Mouse (Mus musculus) forebrain, embryonic 16.5 days (tissue): ENCODE results near the gene Zkscan6. TPM values are rescaled to one million over a fixed set of nuclear protein-coding genes. Genes with fewer than 3 reads are reported as not detected.

Experiments used
- ATAC-seq: fragments of 200-750 bp; cut with Nextera tagmentation; 2 replicates; pipeline ENCODE4 v1.8.0; 2017; ENCODE audit warnings: mild to moderate bottlenecking, moderate library complexity
- H3K27ac ChIP-seq: fragments of 300-500 bp; sonication (generic); 2 replicates; pipeline ENCODE4 v1.5.1; 2014; ENCODE audit warnings: low read length, control low read depth
- H3K27me3 ChIP-seq: fragments of 300-500 bp; sonication (generic); replicated peaks from 2 replicates; pipeline ENCODE4 v1.6.1; 2014; ENCODE audit warnings: low read length; ENCODE audit not compliant: control insufficient read depth, insufficient read depth
- H3K36me3 ChIP-seq: fragments of 300-500 bp; sonication (generic); 2 replicates; pipeline ENCODE4 v1.6.1; 2014; ENCODE audit not compliant: control insufficient read depth, insufficient read depth
- H3K4me1 ChIP-seq: fragments of 300-500 bp; sonication (generic); replicated peaks from 2 replicates; pipeline ENCODE4 v1.6.1; 2014; ENCODE audit warnings: low read length; ENCODE audit not compliant: control insufficient read depth, insufficient read depth
- H3K4me2 ChIP-seq: fragments of 300-500 bp; sonication (generic); 2 replicates; pipeline ENCODE4 v1.6.1; 2014; ENCODE audit warnings: mild to moderate bottlenecking, low read length, control low read depth
- H3K4me3 ChIP-seq: fragments of 300-500 bp; sonication (generic); replicated peaks from 2 replicates; pipeline ENCODE4 v1.5.1; 2014; ENCODE audit warnings: mild to moderate bottlenecking, low read length, control low read depth
- H3K9ac ChIP-seq: fragments of 300-500 bp; sonication (generic); replicated peaks from 2 replicates; pipeline ENCODE4 v1.6.1; 2014; ENCODE audit warnings: low read depth, low read length, control low read depth
- H3K9me3 ChIP-seq: fragments of 300-500 bp; sonication (generic); 2 replicates; pipeline ENCODE4 v1.6.1; 2016; ENCODE audit warnings: low read length; ENCODE audit not compliant: control insufficient read depth
- WGBS: fragments of 180-500 bp; shearing (Covaris S2); extraction: QIAGEN DNeasy Blood & Tissue Kit; methylation state at CpG from one replicate; pipeline ENCODE4 v1.1.7; 2014; 5-methylcytosine and 5-hydroxymethylcytosine counted together
- polyA plus RNA-seq: library from polyadenylated mRNA; unstranded; fragments of >200 nt; fragmentation: Nextera tagmentation; extraction: Ambion mirVana; gene quantifications from 2 replicates; pipeline ENCODE4 v1.2.1, GENCODE M21; 2015

Zkscan6 gene
- 26.3 and 27.9 TPM in 2 replicates for polyA plus RNA-seq

DNA sequence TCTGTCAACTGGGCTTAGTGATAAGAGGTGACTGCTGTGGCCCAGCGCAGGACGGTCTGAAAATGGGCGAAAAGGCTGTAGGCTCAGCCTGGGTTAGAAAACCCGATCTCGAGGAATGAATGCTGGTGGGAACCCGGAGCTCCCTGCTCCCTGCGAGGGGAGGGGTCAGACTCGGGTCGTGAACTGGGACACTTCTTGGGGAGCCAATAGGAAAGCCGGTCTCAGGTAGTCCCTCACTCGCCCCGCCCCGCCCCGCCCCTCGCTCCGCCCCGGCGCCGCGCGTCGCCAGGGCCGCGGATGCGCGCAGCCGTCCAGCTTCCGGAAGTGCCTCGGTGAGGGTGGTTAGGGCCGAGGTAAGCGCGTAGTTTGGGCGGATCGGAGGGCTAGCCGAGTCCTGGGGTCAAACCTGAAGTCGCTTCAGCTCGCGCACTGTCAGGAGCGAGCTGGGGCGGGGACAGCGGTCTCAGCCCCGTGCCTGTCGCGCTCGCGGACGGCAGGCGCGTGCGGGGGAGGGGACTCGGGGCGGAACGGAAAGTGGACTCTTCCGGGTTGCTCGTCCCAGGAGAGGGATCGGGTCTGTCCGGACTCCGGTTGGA lies at the start of gene Zkscan6:
TSS of gene Zkscan6 (plus strand) at position 267 of the 596 bp plus-strand sequence.
- Histone ChIP-seq H3K27ac (peak within 1 kb of the TSS; percentile 67; the same call in 1 of the 2 replicates), H3K4me2 (peak within 1 kb of the TSS; percentile 68), H3K4me1 (peaks cover 23% of the 10 kb centered on the region), H3K36me3 (no peaks in the 10 kb centered on the region), H3K9ac (peak within 1 kb of the TSS; percentile 86), H3K9me3 (no peaks in the 10 kb centered on the region), H3K27me3 (no peaks in the 10 kb centered on the region), H3K4me3 (peak within 1 kb of the TSS; percentile 91)
- ATAC-seq: peak; percentile 97
- under 1% methylated on average over 55 of the region's 58 CpGs for WGBS

DNA sequence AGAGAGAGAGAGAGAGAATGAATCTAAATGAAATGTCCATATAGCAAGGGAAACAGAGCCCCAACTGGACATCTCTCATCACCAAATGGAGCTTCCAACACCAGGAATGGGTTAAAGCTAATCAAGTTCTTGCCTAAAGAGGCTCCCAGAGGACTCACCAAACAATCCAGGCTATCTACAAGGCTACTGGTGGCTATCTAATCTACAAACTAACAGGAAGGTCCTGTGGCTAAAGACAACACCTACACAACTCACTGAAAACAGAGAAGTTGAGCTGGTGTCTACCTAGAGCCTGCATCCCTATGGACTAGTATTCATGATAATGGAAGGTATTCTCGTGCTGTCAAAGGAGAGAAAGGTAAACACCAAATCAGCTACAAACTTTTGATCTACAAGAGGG lies 47.6 kb upstream of the Zkscan6 start:
- Histone ChIP-seq H3K36me3 (no peaks in the 10 kb centered on the region), H3K4me2 (no peak overlapping the region), H3K27me3 (no peaks in the 10 kb centered on the region), H3K9ac (no peak overlapping the region), H3K4me3 (no peak overlapping the region), H3K27ac (no peak overlapping the region), H3K9me3 (no peaks in the 10 kb centered on the region), H3K4me1 (no peaks in the 10 kb centered on the region)
- no peak for ATAC-seq
- 93% methylated on average over 1 of the region's 1 CpGs for WGBS

DNA sequence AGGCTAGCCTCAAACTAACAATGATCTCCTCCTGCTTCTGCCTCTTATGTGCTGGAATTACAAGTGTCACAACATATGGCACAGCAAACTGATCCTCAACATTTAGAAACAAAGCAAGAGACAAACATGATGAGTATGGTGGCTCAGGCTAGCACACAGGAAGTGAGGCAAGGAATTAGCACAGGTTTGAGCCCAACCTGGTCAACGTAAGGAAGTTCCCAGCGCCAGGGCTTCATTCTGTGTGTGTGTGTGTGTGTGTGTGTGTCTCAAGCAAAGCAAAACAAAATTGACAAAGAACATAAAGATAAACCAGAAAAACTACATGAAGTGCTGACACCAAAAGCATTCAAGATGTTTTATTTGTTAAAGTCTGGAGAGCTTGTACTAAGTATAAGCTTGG lies 46.1 kb upstream of the Zkscan6 start:
- no peaks in the 10 kb centered on the region for H3K36me3 ChIP-seq
- no peaks in the 10 kb centered on the region for H3K9me3 ChIP-seq
- H3K4me3 ChIP-seq: no peak overlapping the region
- ATAC-seq: no peak
- WGBS: 91% methylated on average over 2 of the region's 2 CpGs
- H3K4me2 ChIP-seq: no peak overlapping the region
- no peaks in the 10 kb centered on the region for H3K4me1 ChIP-seq
- H3K9ac ChIP-seq: no peak overlapping the region
- no peak overlapping the region for H3K27ac ChIP-seq
- H3K27me3 ChIP-seq: no peaks in the 10 kb centered on the region

DNA sequence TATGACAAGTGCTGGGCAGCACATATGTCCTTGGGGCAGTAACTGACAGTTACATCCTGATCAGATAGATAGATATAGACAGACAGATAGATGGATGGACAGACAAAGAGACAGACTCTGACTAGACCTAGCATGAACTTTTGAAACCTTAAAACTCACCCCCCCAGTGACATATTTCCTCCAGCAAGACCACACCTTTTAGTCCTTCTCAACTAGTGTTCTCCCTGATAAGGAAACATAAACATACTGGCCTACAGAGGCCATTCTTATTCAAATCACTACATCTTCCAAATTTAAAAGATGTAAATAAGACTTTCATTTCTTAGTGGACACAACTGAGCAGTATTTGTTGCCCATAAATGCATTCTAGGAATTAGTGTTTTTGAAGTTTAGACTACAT lies 38.5 kb upstream of the Zkscan6 start:
- Histone ChIP-seq H3K4me2 (no peak overlapping the region), H3K27ac (no peak overlapping the region), H3K4me1 (0 out of 2 replicates have a peak, but pooled peaks cover 3% of the 10 kb centered on the region), H3K4me3 (no peak overlapping the region), H3K9ac (no peak overlapping the region), H3K27me3 (no peaks in the 10 kb centered on the region), H3K9me3 (no peaks in the 10 kb centered on the region), H3K36me3 (no peaks in the 10 kb centered on the region)
- ATAC-seq: no peak

DNA sequence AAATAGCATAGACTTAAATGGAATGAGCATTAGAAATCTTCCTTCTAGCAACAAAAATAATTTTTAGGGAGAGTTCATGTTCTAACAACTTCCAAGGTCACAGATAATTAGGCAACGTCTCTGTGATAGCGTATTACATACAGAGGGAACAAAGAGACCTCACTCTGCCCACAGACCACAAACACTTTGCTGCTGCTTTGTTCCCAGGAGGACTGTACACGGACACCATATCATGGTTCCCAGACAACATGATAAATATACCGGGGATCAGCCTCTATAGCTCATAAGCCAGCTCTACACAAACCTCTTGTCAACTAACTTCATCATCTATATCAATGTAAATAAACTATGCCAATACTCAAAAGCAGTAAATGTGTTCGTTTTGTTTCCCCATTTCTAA lies 37.0 kb upstream of the Zkscan6 start:
- H3K4me1 ChIP-seq: 0 out of 2 replicates have a peak, but pooled peaks cover 3% of the 10 kb centered on the region
- no peaks in the 10 kb centered on the region for H3K27me3 ChIP-seq
- no peak overlapping the region for H3K27ac ChIP-seq
- no peaks in the 10 kb centered on the region for H3K36me3 ChIP-seq
- H3K4me3 ChIP-seq: no peak overlapping the region
- no peaks in the 10 kb centered on the region for H3K9me3 ChIP-seq
- no peak for ATAC-seq
- H3K4me2 ChIP-seq: no peak overlapping the region
- H3K9ac ChIP-seq: no peak overlapping the region
- 76% methylated on average over 5 of the region's 5 CpGs for WGBS

DNA sequence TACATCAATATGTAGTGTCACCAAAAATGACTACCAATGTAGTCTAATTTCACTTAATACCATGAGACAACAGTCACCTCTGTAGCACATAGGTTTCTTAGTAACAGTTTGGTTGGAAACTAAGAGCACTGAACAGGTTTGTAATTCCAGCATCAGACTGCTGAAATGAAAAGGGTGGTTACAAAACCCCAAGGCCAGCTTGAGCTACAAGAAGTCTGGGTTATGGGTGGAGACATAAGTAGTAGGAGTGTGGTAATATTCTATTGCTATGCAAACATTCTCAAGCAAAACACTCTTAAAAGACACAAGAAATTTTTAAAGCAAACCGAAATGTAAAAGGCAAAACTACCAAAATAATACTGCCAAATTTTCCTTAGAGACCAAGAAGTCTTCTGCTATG lies 35.4 kb upstream of the Zkscan6 start:
- Histone ChIP-seq H3K27ac (no peak overlapping the region), H3K4me3 (no peak overlapping the region), H3K4me2 (no peak overlapping the region), H3K9ac (no peak overlapping the region), H3K27me3 (no peaks in the 10 kb centered on the region), H3K4me1 (0 out of 2 replicates have a peak, but pooled peaks cover 3% of the 10 kb centered on the region), H3K9me3 (no peaks in the 10 kb centered on the region), H3K36me3 (no peaks in the 10 kb centered on the region)
- ATAC-seq: no peak
- 97% methylated on average over 1 of the region's 1 CpGs for WGBS

DNA sequence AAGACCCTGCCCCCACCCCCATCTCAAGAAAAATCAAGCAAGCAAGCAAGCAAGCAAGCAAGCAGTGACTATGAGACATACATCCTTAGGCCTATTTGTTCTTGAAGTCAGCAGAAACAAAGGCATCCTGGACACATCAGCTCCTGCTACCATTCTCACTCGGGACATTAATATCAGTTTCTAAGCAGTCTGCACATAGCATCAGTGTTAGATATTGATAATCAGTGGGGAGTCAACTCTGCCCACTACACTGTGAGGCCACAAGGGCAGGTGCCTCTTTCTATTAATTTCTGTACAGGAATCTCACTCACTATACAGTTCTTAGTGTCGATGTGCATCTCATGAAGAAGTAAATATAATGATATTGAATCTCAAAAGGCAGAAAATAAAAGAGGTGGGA lies 33.4 kb upstream of the Zkscan6 start:
- ATAC-seq: no peak
- WGBS: 84% methylated on average over 2 of the region's 2 CpGs

DNA sequence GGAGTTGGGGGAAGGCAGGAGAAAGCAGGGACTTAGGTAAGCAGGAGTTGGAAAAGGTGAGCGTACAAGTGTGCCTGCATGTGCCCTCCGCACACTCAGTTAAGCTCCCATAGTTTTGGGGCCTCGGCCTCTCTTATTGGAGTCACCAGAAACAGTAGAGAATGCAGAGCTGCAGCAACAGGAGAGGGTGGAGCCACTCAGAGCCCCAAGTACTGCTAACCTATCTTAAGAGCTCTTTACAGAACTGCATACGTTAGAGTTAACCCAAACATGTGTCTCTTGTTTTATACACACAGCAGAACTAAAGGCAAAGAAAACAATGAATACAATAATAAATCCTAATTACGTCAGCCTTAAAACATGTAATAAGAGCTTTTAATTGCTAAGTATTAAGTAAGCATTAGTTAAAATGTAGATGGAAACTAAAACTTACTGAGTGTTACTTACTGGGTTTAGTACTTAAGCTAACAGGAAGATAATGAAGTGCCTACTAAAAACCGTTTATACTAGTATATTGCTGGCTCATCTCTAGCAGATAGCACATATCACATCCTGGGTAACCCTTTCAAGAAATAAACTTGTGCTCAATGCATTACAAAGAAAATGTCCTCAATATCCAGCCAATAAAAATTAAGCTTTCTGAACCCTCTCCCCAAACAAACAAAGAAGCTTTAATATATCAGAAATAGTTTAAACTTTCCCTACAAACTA lies 32.9 kb upstream of the Zkscan6 start:
- no peaks in the 10 kb centered on the region for H3K9me3 ChIP-seq
- 63% methylated on average over 6 of the region's 6 CpGs for WGBS
- H3K4me1 ChIP-seq: no peaks in the 10 kb centered on the region
- H3K4me3 ChIP-seq: no peak overlapping the region
- H3K36me3 ChIP-seq: no peaks in the 10 kb centered on the region
- ATAC-seq: no peak
- H3K9ac ChIP-seq: no peak overlapping the region
- no peak overlapping the region for H3K27ac ChIP-seq
- no peaks in the 10 kb centered on the region for H3K27me3 ChIP-seq
- no peak overlapping the region for H3K4me2 ChIP-seq

More for the DNA sequence above, 33.4 kb upstream of the Zkscan6 start:
- Histone ChIP-seq H3K27me3 (no peaks in the 10 kb centered on the region), H3K9me3 (no peaks in the 10 kb centered on the region), H3K4me1 (0 out of 2 replicates have a peak, but pooled peaks cover 3% of the 10 kb centered on the region), H3K9ac (no peak overlapping the region), H3K4me2 (no peak overlapping the region), H3K36me3 (no peaks in the 10 kb centered on the region), H3K27ac (no peak overlapping the region), H3K4me3 (no peak overlapping the region)

DNA sequence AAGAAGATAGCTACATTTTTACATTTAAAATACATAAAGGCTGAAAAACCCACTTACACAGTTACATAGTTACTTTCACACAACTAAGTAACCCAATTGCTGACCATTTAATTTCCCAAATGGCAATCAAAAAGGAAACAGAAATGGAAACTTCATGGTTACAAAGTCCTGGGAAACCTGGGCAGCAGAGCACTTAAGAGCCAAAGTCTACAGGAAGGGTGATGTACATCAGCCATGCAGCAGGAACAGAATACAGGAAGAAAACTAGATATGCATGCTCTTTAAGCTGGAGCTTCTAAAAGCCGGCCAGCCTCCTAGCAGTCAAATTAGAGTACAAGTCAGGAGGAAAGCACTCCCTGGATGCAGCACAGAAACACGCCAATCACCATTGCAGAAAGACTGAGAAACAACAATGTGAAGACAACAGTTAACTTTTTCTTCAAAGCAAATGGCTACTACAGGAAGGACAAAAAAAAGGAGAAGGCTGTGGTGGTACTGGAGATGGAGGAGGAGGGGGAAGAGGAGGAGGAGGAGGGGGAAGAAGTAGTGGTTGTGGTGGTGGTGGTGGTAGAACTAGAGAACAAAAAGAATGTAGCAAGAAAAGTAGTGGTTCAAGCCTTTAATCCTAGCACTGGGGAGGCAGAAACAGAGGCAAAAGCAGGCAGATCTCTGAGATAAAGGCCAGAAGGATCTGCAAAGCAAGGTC lies 29.9 kb upstream of the Zkscan6 start:
- 51% methylated on average over 2 of the region's 2 CpGs for WGBS
- H3K9ac ChIP-seq: no peak overlapping the region
- no peaks in the 10 kb centered on the region for H3K4me1 ChIP-seq
- H3K4me2 ChIP-seq: no peak overlapping the region
- H3K27me3 ChIP-seq: no peaks in the 10 kb centered on the region
- no peak for ATAC-seq
- H3K27ac ChIP-seq: no peak overlapping the region
- no peaks in the 10 kb centered on the region for H3K9me3 ChIP-seq
- no peaks in the 10 kb centered on the region for H3K36me3 ChIP-seq
- no peak overlapping the region for H3K4me3 ChIP-seq
